12 mouse cellular contexts compared by ENCODE assay signal in the genomic region with DNA sequence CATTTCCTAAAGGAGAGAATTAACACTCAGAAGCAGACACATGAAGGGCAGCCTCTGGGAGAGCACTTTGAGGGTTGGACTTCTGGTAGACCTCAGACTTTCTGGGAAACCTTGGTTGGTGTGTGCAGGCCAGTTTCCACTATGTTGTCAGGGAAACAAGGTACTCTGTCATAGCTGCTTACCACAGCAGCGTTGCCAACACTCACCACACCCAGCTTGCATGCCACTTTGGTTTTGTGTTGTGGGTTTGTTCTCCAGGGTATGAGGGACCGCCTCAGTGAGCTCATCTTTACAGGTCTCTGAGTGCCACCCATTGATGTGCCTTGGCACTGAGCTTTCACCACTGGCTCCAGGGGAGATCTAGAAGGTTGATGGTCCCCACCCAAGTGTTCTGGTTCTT.
DNase-seq lines count a peak whose midpoint lies in the region; ATAC-seq and TF ChIP-seq lines count a peak whose summit lies in the region.
"Had no signal": no experiment of that assay in that cellular context is flagged by ENCODE, and none has a peak within 500 bp of the region (broad histone marks: within the 10 kb centered on the region; RNA-seq: fewer than 3 reads in every experiment).

No protein-coding gene starts in this region.

- ATAC-seq in Patski = peak; percentile 57
- ATAC-seq: forebrain, embryonic 16.5 days; intestine, postnatal 0 days had no signal

- POLR2A ChIA-PET in Patski (lab: Charles Lee) = no interaction called here

- no peaks in the 10 kb centered on the region for H3K27me3 ChIP-seq in Patski
- no peaks in the 10 kb centered on the region for H3K27me3 ChIP-seq in splenic B cell, adult 2 months (ENCODE audit: control insufficient read depth, insufficient read depth, low read length, poor library complexity, severe bottlenecking)
- H3K27me3 ChIP-seq: hindbrain, embryonic 15.5 days had no signal

- TF ChIP-seq CTCF in Patski (IDR thresholded peaks at IDR 0.05) = no peak

- intact Hi-C loops in heart, postnatal 14 days (cut with DNase I) = no loop called here

- in situ Hi-C loops in Patski (cut with MboI; ENCODE audit: low pct_unique_long_range_greater_than_20kb) = no loop called here

- no peaks in the 10 kb centered on the region for H3K36me3 ChIP-seq in splenic B cell, adult 2 months (ENCODE audit: control insufficient read depth, insufficient read depth, low read length, poor library complexity, severe bottlenecking)
- H3K36me3 ChIP-seq: hindbrain, embryonic 15.5 days had no signal

- CTCF ChIA-PET in Patski (lab: Charles Lee) = interaction anchor here (2.2 kb wide), 1 partner anchor 14 kb away, joined by 6 read pairs; no protein-coding TSS in a partner anchor

- DNase-seq in thymus, postnatal 14 days = peak; percentile 4
- no peak for DNase-seq in thymus, postnatal 0 days (ENCODE audit: low spot score)
- peak; percentile 4 for DNase-seq in Patski (ENCODE audit: low read depth, low spot score)
- DNase-seq in induced T-regulatory cell, adult 2 months (ENCODE audit: low read depth) = peak; percentile 81
- DNase-seq in splenic B cell, adult 2 months (ENCODE audit: low read depth, low spot score) = peak; percentile 11
- DNase-seq in Muller cell, postnatal 12 days (ENCODE audit: inconsistent ontology term) = no peak
- no peak for DNase-seq in heart, postnatal 14 days
- DNase-seq: cerebellum, postnatal 14 days; right cerebral cortex, adult 18-20 months had no signal

Comparison
In these comparisons a context has a peak if more than half of its experiments do, and no peak if none do; other contexts are left out.
1. DNase-seq: peak in thymus, postnatal 14 days (single experiment), Patski (single experiment), induced T-regulatory cell, adult 2 months (single experiment) and splenic B cell, adult 2 months (single experiment); none in thymus, postnatal 0 days (single experiment), Muller cell, postnatal 12 days (single experiment) and heart, postnatal 14 days (0 of 2).